ENCODE assay signal across 10 mouse cellular contexts in the genomic region with DNA sequence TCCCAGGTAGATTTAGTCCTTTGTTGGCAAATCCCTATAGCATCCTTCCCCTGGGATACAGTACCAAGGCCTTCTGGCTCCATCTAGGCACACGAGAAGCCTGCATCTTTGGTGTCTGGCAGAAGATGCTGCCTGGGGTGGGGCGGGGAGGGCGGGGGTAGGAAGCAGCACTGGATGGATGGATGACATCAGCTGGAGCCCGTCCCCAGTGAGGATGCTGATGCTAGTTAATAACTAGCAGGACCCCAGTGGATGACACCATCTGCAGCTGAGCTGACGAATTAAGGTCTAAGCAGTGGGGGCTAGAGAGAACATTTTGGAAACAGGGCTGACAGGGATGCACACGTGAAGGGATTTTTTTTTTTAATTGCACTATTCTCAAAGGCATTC.
A peak's percentile ranks its signal among the peaks of the same experiment; 100 is the strongest.
DNase-seq lines count a peak whose midpoint lies in the region; ATAC-seq and TF ChIP-seq lines count a peak whose summit lies in the region.
"Had no signal": no experiment of that assay in that cellular context is flagged by ENCODE, and none has a peak within 500 bp of the region (broad histone marks: within the 10 kb centered on the region; RNA-seq: fewer than 3 reads in every experiment).

No protein-coding gene starts in this region.

- peak; percentile 16; the same call in 1 of the 2 replicates for ATAC-seq in forebrain, postnatal 0 days
- no peak for ATAC-seq in midbrain, postnatal 0 days (ENCODE audit: low FRiP score)
- no peak for ATAC-seq in megakaryocyte, adult 5-6 weeks (ENCODE audit: poor library complexity, severe bottlenecking)
- ATAC-seq in frontal cortex, adult (ENCODE audit: low TSS enrichment), result no peak

- peak overlapping the region; percentile 35; the same call in 1 of the 2 replicates for H3K27ac ChIP-seq in cerebellum, adult 2 months (ENCODE audit: insufficient read depth, low read length)
- H3K27ac ChIP-seq in kidney, adult 2 months (ENCODE audit: insufficient read depth, low read depth, low read length), result 0 out of 2 replicates have a peak overlapping the region, but pooled peaks have one; percentile 10
- peak overlapping the region; percentile 72 for H3K27ac ChIP-seq in forebrain, postnatal 0 days (ENCODE audit: low read depth, low read length)
- H3K27ac ChIP-seq in midbrain, postnatal 0 days (ENCODE audit: low read depth, low read length), result peak overlapping the region; percentile 55; the same call in 1 of the 2 replicates

- H3K4me1 ChIP-seq in cerebellum, adult 2 months (ENCODE audit: control insufficient read depth, insufficient read depth, low read length), result peaks cover 48% of the 10 kb centered on the region
- peaks cover 7% of the 10 kb centered on the region; the same call in 1 of the 2 replicates for H3K4me1 ChIP-seq in kidney, adult 2 months (ENCODE audit: control insufficient read depth, insufficient read depth, low read length)
- H3K4me1 ChIP-seq in forebrain, postnatal 0 days (ENCODE audit: insufficient read depth), result peaks cover 28% of the 10 kb centered on the region
- peaks cover 13% of the 10 kb centered on the region; the same call in 1 of the 2 replicates for H3K4me1 ChIP-seq in midbrain, postnatal 0 days (ENCODE audit: insufficient read depth, low read length)

- no peak for DNase-seq in cerebellum, adult 2 months
- no peak for DNase-seq in cerebellum, adult 9-11 months
- no peak for DNase-seq in kidney, adult 2 months
- DNase-seq in kidney, postnatal 25 days, result no peak
- peak; percentile 36 for DNase-seq in forebrain, postnatal 0 days
- peak; percentile 84 for DNase-seq in midbrain, postnatal 0 days (ENCODE audit: low spot score)
- DNase-seq: liver had no signal

- no peaks in the 10 kb centered on the region for H3K9me3 ChIP-seq in forebrain, postnatal 0 days (ENCODE audit: low read length)
- H3K9me3 ChIP-seq in midbrain, postnatal 0 days (ENCODE audit: low read length), result no peaks in the 10 kb centered on the region

- no peak overlapping the region for H3K4me3 ChIP-seq in cerebellum, adult 2 months (replicated peaks; ENCODE audit: insufficient read depth, low read depth, low read length)
- H3K4me3 ChIP-seq in kidney, adult 2 months (ENCODE audit: insufficient read depth, low read depth, low read length), result no peak overlapping the region
- no peak overlapping the region for H3K4me3 ChIP-seq in forebrain, postnatal 0 days (ENCODE audit: low read depth, low read length)
- H3K4me3 ChIP-seq in midbrain, postnatal 0 days (ENCODE audit: low read depth, low read length), result no peak overlapping the region

- TF ChIP-seq POLR2A in cerebellum, adult 2 months (IDR thresholded peaks at IDR 0.05; ENCODE audit: borderline replicate concordance, insufficient read depth, low read length), result no peak
- TF ChIP-seq POLR2A in kidney, adult 2 months (IDR thresholded peaks at IDR 0.05; ENCODE audit: low read depth, low read length), result no peak

- H3K36me3 ChIP-seq in kidney, adult 2 months (ENCODE audit: control insufficient read depth, insufficient read depth, low read length), result no peaks in the 10 kb centered on the region
- no peaks in the 10 kb centered on the region for H3K36me3 ChIP-seq in forebrain, postnatal 0 days (ENCODE audit: insufficient read depth)
- H3K36me3 ChIP-seq in midbrain, postnatal 0 days (ENCODE audit: insufficient read depth, low read length), result no peaks in the 10 kb centered on the region
- H3K36me3 ChIP-seq: G1E had no signal

- TF ChIP-seq CTCF in cerebellum, adult 2 months (IDR thresholded peaks at IDR 0.05; ENCODE audit: borderline replicate concordance, insufficient read depth, low read depth, low read length), result no peak
- no peak for TF ChIP-seq CTCF in kidney, adult 2 months (conservative IDR thresholded peaks at IDR 0.05; ENCODE audit: insufficient read depth, insufficient read length, low read depth, low read length)
- TF ChIP-seq CTCF in forebrain, postnatal 0 days (IDR thresholded peaks at IDR 0.05; ENCODE audit: low read depth), result no peak
- TF ChIP-seq CTCF in midbrain, postnatal 0 days (IDR thresholded peaks at IDR 0.05), result no peak

- WGBS in cerebellum, adult 2 months, result 9% methylated on average over 6 of the region's 6 CpGs
- WGBS in kidney, adult 2 months, result 77% methylated on average over 6 of the region's 6 CpGs
- 23% methylated on average over 6 of the region's 6 CpGs for WGBS in forebrain, postnatal 0 days
- WGBS in midbrain, postnatal 0 days, result 35% methylated on average over 6 of the region's 6 CpGs

- H3K27me3 ChIP-seq in cerebellum, adult 2 months (ENCODE audit: control insufficient read depth, insufficient read depth, low read length), result no peaks in the 10 kb centered on the region
- no peaks in the 10 kb centered on the region for H3K27me3 ChIP-seq in kidney, adult 2 months (replicated peaks; ENCODE audit: control insufficient read depth, insufficient read depth, low read length)
- no peaks in the 10 kb centered on the region for H3K27me3 ChIP-seq in forebrain, postnatal 0 days (ENCODE audit: insufficient read depth, low read length)
- H3K27me3 ChIP-seq in midbrain, postnatal 0 days (ENCODE audit: insufficient read depth, low read length), result no peaks in the 10 kb centered on the region

- H3K4me2 ChIP-seq in forebrain, postnatal 0 days (ENCODE audit: low read depth), result no peak overlapping the region
- H3K4me2 ChIP-seq in midbrain, postnatal 0 days (ENCODE audit: low read depth, low read length, poor library complexity, severe bottlenecking), result no peak overlapping the region

- H3K9ac ChIP-seq in forebrain, postnatal 0 days, result 0 out of 2 replicates have a peak overlapping the region, but pooled peaks have one; percentile 22
- H3K9ac ChIP-seq in midbrain, postnatal 0 days (replicated peaks; ENCODE audit: low read length, poor library complexity, severe bottlenecking), result no peak overlapping the region

Comparison
In these comparisons a context has a peak if more than half of its experiments do, and no peak if none do; other contexts are left out.
1. DNase-seq: peak in forebrain, postnatal 0 days (single experiment) and midbrain, postnatal 0 days (single experiment); none in cerebellum, adult 2 months (0 of 2), cerebellum, adult 9-11 months (single experiment), kidney, adult 2 months (single experiment) and kidney, postnatal 25 days (0 of 2).
2. H3K27ac ChIP-seq: peak in every context shown above with its lines; median percentile 72 in forebrain, postnatal 0 days; 55 in midbrain, postnatal 0 days; 35 in cerebellum, adult 2 months; 10 in kidney, adult 2 months.